Mouse (Mus musculus) heart, postnatal 10 days (tissue): Measurements from ENCODE around the gene Fbxw11. TPM values are rescaled to one million over a fixed set of nuclear protein-coding genes. Genes with fewer than 3 reads are reported as not detected.

Experiments
- DNase-seq, 2 experiments: peaks; one replicate each; pipeline ENCODE4 v3.0.0; 2021
- intact Hi-C: fragments of 180-260 bp; cut with DNase I; formaldehyde crosslinking; loops from one replicate; pipeline ENCODE4 v1.15.1; 2025
- total RNA-seq, 2 experiments: library from RNA; stranded (reverse); gene quantifications; 2 replicates each; pipeline ENCODE4 v1.2.3; 2021

The Fbxw11 gene
- total RNA-seq, 2 experiments from 2014 or later: 65.4 to 67.4 TPM

- no peak for DNase-seq
- intact Hi-C loops: no loop called here
These were observed 93.8 kb downstream of the Fbxw11 start for GRCm38 (mm10) chr11:32736371-32736770.

GRCm38 (mm10) chr11:32737729-32738128, 95.2 kb downstream of the Fbxw11 start:
- intact Hi-C loops: no loop called here
- no peak for DNase-seq

GRCm38 (mm10) chr11:32743891-32744290, 101.4 kb downstream of the Fbxw11 start:
- intact Hi-C loops: no loop called here
- no peak for DNase-seq

GRCm38 (mm10) chr11:32744463-32744862, 101.9 kb downstream of the Fbxw11 start:
- intact Hi-C loops: no loop called here
- DNase-seq: no peak

- intact Hi-C loops: no loop called here
- DNase-seq: no peak
These were observed 102.9 kb downstream of the Fbxw11 start for GRCm38 (mm10) chr11:32745466-32745865.

GRCm38 (mm10) chr11:32746036-32746435, 103.5 kb downstream of the Fbxw11 start:
- no peak for DNase-seq
- intact Hi-C loops: no loop called here

GRCm38 (mm10) chr11:32746475-32746874, 104.0 kb downstream of the Fbxw11 start:
- intact Hi-C loops: no loop called here
- DNase-seq: no peak

- intact Hi-C loops: no loop called here
- DNase-seq: no peak
These were observed 106.3 kb downstream of the Fbxw11 start for GRCm38 (mm10) chr11:32748800-32749199.

GRCm38 (mm10) chr11:32751863-32752594, 109.5 kb downstream of the Fbxw11 start:
- intact Hi-C loops: no loop called here
- no peak for DNase-seq

GRCm38 (mm10) chr11:32752595-32752885, 110.0 kb downstream of the Fbxw11 start:
- DNase-seq: no peak
- intact Hi-C loops: no loop called here

- DNase-seq: no peak
- intact Hi-C loops: no loop called here
These were observed 110.8 kb downstream of the Fbxw11 start for GRCm38 (mm10) chr11:32753358-32753757.

GRCm38 (mm10) chr11:32762773-32763172, 120.2 kb downstream of the Fbxw11 start:
- intact Hi-C loops: no loop called here
- no peak for DNase-seq

- intact Hi-C loops: no loop called here
- no peak for DNase-seq
These were observed 125.1 kb downstream of the Fbxw11 start for GRCm38 (mm10) chr11:32767496-32768230.

- intact Hi-C loops: no loop called here
- no peak for DNase-seq
These were observed 126.3 kb downstream of the Fbxw11 start for GRCm38 (mm10) chr11:32768642-32769343.

GRCm38 (mm10) chr11:32780747-32781536, 138.4 kb downstream of the Fbxw11 start:
- DNase-seq: no peak
- intact Hi-C loops: no loop called here

GRCm38 (mm10) chr11:32781633-32782404, 139.3 kb downstream of the Fbxw11 start:
- DNase-seq: no peak
- intact Hi-C loops: no loop called here

- peak; percentile 17 to 22 for DNase-seq
- intact Hi-C loops: no loop called here
These were observed 140.2 kb downstream of the Fbxw11 start for GRCm38 (mm10) chr11:32782724-32783123.

GRCm38 (mm10) chr11:32785591-32786147, 143.1 kb downstream of the Fbxw11 start:
- no peak for DNase-seq
- intact Hi-C loops: no loop called here

- DNase-seq: no peak
- intact Hi-C loops: no loop called here
These were observed 143.7 kb downstream of the Fbxw11 start for GRCm38 (mm10) chr11:32786201-32786600.
